Mouse (Mus musculus) cerebellum, adult 2 months (tissue): Measurements from ENCODE around the gene N4bp1. TPM values are rescaled to one million over a fixed set of nuclear protein-coding genes. Genes with fewer than 3 reads are reported as not detected.

Source experiments
- DNase-seq, 2 experiments: peaks; one replicate each; pipeline ENCODE4 v3.0.0; 2021
- H3K27ac ChIP-seq: fragments of 200-500 bp; 2 replicates; pipeline ENCODE4 v1.5.1; 2012; ENCODE audit warnings: low read length, control low read depth, inconsistent platforms; ENCODE audit not compliant: insufficient read depth
- H3K27me3 ChIP-seq: fragments of 200-500 bp; 2 replicates; pipeline ENCODE4 v1.6.1; 2012; ENCODE audit warnings: inconsistent platforms, mild to moderate bottlenecking, low read length, moderate library complexity; ENCODE audit not compliant: control insufficient read depth, insufficient read depth
- H3K4me1 ChIP-seq: fragments of 200-500 bp; 2 replicates; pipeline ENCODE4 v1.6.1; 2011; ENCODE audit warnings: low read length; ENCODE audit not compliant: control insufficient read depth, insufficient read depth
- H3K4me3 ChIP-seq: fragments of 200-500 bp; replicated peaks from 2 replicates; pipeline ENCODE3; 2011; ENCODE audit warnings: mild to moderate bottlenecking, low read depth, low read length, control low read depth; ENCODE audit not compliant: insufficient read depth
- CTCF ChIP-seq: fragments of 200-500 bp; IDR thresholded peaks from 2 replicates; pipeline ENCODE4 v1.5.1; 2011; ENCODE audit warnings: low read depth, mild to moderate bottlenecking, control low read depth, low read length, moderate library complexity, borderline replicate concordance; ENCODE audit not compliant: insufficient read depth
- POLR2A ChIP-seq: fragments of 200-500 bp; IDR thresholded peaks from 2 replicates; pipeline ENCODE4 v1.6.1; 2011; ENCODE audit warnings: low read length, control low read depth, borderline replicate concordance; ENCODE audit not compliant: insufficient read depth
- WGBS: fragments of 180-500 bp; shearing (Covaris S2); methylation state at CpG from one replicate; pipeline ENCODE4 v1.1.7; 2018; 5-methylcytosine and 5-hydroxymethylcytosine counted together
- polyA plus RNA-seq: library from polyadenylated mRNA; depleted of rRNA; stranded (reverse); fragments of >200 nt; gene quantifications from 2 replicates; pipeline ENCODE4 v1.2.3, GENCODE M21; 2012

N4bp1 gene
- polyA plus RNA-seq, 1 experiment, result 20.2 TPM

- Histone ChIP-seq H3K4me1 (peaks cover 28% of the 10 kb centered on the region), H3K4me3 (no peak overlapping the region), H3K27me3 (no peaks in the 10 kb centered on the region), H3K27ac (no peak overlapping the region)
- TF ChIP-seq CTCF, result no peak
- no peak for TF ChIP-seq POLR2A
- WGBS, result 71% methylated on average over 11 of the region's 11 CpGs
- DNase-seq, result no peak
Measured at GRCm38 (mm10) chr8:86881068-86881609, 3.9 kb downstream of the N4bp1 start.

GRCm38 (mm10) chr8:86876831-86877230 lies 8.2 kb downstream of the N4bp1 start:
- no peak overlapping the region for H3K4me3 ChIP-seq
- peaks cover 41% of the 10 kb centered on the region for H3K4me1 ChIP-seq
- H3K27me3 ChIP-seq, result no peaks in the 10 kb centered on the region
- peak overlapping the region; percentile 52; the same call in 1 of the 2 replicates for H3K27ac ChIP-seq
- peak; percentile 72 to 90 for DNase-seq
- 8% methylated on average over 2 of the region's 2 CpGs for WGBS
- no peak for TF ChIP-seq POLR2A
- TF ChIP-seq CTCF, result no peak

GRCm38 (mm10) chr8:86874055-86874454 lies 11.0 kb downstream of the N4bp1 start:
- 92% methylated on average over 2 of the region's 2 CpGs for WGBS
- Histone ChIP-seq H3K4me1 (peaks cover 51% of the 10 kb centered on the region), H3K27me3 (no peaks in the 10 kb centered on the region), H3K27ac (no peak overlapping the region), H3K4me3 (no peak overlapping the region)
- DNase-seq, result no peak
- TF ChIP-seq POLR2A (no peak), CTCF (no peak)

DNA sequence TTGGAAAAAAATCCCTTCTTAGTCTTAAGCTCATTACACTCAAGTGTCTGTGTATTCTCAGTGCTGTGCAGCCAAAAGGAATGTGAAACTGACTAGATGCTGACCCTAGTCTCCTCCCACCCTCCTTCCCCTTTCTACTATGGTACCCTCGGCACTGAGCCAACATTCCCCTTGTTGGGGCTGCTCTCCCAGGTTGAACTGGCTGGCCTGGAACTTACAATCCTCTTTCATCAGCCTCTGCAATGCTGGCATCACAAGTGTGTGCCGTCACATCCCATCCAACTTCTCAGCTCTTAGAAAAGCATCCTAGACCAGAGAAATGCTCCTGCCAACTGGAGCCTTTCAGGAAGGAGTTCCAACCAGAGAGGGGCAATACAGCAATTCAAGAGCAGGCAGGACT lies 11.9 kb downstream of the N4bp1 start:
- H3K4me3 ChIP-seq, result no peak overlapping the region
- TF ChIP-seq CTCF, result no peak
- no peak for TF ChIP-seq POLR2A
- peaks cover 56% of the 10 kb centered on the region for H3K4me1 ChIP-seq
- 19% methylated on average over 2 of the region's 2 CpGs for WGBS
- H3K27me3 ChIP-seq, result no peaks in the 10 kb centered on the region
- DNase-seq, result peak in 1 of 2 experiments; percentile 42
- H3K27ac ChIP-seq, result no peak overlapping the region

DNA sequence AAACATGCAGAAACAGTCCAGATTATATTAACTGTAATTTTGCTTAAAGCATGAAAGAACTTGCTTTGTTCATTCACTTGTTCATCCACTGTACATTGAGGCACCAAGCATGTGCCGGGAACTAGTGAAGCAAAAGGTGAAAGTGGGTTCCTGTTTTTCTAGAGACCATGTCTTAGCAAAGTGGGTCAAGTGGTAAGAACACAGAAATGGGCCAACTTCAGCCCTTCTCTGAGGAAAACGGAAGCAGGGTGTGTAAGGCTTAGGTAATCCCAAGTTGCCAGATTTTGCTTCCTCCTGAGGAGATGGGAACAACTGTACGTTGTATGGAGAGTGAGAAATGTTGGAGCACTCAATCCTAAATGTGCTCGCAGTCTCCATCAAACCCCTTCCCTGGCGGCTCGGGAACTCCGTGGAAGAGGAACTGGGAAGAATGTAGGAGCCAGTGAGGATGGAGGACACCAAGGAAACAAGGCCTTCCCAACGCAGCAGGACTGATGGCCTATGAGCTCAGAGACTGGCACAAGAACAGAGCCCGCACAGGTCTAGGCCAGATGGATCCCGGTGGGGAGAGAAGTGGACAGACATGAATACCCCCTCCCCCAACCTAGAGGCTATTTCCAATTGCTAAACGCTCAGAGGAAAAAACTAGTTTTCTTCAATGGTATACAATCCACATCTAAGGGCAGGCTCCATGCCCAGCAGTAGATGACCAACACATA lies 12.8 kb downstream of the N4bp1 start:
- Histone ChIP-seq H3K27ac (peak overlapping the region; percentile 51; the same call in 1 of the 2 replicates), H3K4me1 (peaks cover 56% of the 10 kb centered on the region), H3K27me3 (no peaks in the 10 kb centered on the region), H3K4me3 (no peak overlapping the region)
- WGBS, result 15% methylated on average over 11 of the region's 11 CpGs
- no peak for TF ChIP-seq POLR2A
- no peak for TF ChIP-seq CTCF
- peak; percentile 75 to 88 for DNase-seq

GRCm38 (mm10) chr8:86871421-86871820 lies 13.6 kb downstream of the N4bp1 start:
- WGBS, result 96% methylated on average over 2 of the region's 2 CpGs
- DNase-seq, result no peak
- Histone ChIP-seq H3K27ac (no peak overlapping the region), H3K4me1 (peaks cover 50% of the 10 kb centered on the region), H3K27me3 (no peaks in the 10 kb centered on the region), H3K4me3 (no peak overlapping the region)
- no peak for TF ChIP-seq CTCF
- no peak for TF ChIP-seq POLR2A

GRCm38 (mm10) chr8:86870771-86871170 lies 14.3 kb downstream of the N4bp1 start:
- no peak for DNase-seq
- TF ChIP-seq CTCF, result no peak
- no peak for TF ChIP-seq POLR2A
- Histone ChIP-seq H3K4me1 (peaks cover 50% of the 10 kb centered on the region), H3K27me3 (no peaks in the 10 kb centered on the region), H3K27ac (no peak overlapping the region), H3K4me3 (no peak overlapping the region)
- 90% methylated on average over 2 of the region's 2 CpGs for WGBS

DNA sequence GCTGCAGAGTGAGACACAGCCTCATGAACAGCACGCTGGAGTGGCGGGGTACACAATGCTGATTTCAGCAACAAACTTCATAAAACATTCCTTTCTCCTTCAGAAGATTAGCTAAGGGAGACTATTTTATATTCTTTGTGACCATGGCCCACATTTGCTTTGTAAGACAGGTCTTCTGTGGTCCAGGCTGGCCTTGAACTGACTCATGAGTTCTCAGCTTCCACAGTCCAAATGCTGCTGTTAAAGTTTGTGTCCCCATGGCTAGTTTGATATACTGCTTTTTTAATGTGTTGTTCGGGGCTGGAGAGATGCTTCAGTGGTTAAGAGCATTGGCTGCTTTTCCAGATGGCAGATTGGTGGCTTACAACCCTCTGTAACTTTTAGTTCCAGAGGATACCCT lies 17.0 kb downstream of the N4bp1 start:
- TF ChIP-seq CTCF (no peak), POLR2A (no peak)
- 69% methylated on average over 3 of the region's 3 CpGs for WGBS
- Histone ChIP-seq H3K4me3 (no peak overlapping the region), H3K27ac (no peak overlapping the region), H3K4me1 (peaks cover 32% of the 10 kb centered on the region), H3K27me3 (no peaks in the 10 kb centered on the region)
- DNase-seq, result no peak
